Mouse (Mus musculus): ENCODE data around the gene Gcnt2.
"Not testable (repeated sequence)": the region's sequence is repeated elsewhere in the genome, so short reads cannot be mapped to it uniquely, and the experiment has no call there.

- TF ChIP-seq CTCF (IDR thresholded peaks at IDR 0.05; ENCODE audit: borderline replicate concordance, control insufficient read depth, extremely low read depth, insufficient read depth, low read length, poor library complexity); POLR2A (IDR thresholded peaks at IDR 0.05; ENCODE audit: control insufficient read depth, extremely low read depth, insufficient read depth, low read length, poor library complexity): not testable (repeated sequence)
These were observed 31.8 kb downstream of the Gcnt2 start for GRCm38 (mm10) chr13:40891369-40891768.

All from thymus, adult 2 months (tissue).